Mouse (Mus musculus): ENCODE data around the gene Fbxw5.

The Fbxw5 gene

DNA sequence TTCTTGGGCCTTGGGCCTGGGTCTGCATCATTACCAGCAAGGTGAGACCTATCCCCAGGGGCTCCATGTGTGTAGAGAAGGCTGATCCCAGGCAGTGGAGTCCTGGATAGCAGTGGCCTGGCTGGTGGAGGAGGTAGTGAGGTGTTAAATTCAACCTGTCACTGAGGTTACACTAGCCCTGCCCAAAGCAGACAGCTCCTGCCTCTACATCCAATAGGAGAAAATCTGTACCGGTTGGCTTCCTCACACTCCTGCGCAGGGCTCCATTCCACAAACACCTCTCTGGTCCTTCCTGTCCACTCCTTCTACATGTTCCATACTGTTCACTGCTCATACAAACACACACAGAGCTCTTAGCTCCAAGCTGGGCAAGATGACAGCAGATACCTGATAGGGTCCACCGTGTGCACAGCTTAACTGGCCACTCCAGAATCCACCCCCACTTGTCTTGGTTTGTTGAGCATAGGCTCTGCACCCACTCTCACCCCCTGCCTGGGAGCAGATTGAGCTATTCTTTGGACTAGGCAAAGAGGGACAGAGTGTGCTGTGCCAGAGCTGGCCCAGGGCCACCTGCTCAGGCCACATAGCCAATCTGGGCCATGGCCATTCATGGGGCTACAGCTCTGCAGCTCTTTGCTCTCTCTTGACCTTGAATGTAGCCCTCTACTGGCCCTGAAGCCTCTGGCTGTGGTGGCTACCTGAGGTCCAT is 22.4 kb upstream of the Fbxw5 start:
- in situ Hi-C loops (cut with MseI, MboI), result no loop called here

DNA sequence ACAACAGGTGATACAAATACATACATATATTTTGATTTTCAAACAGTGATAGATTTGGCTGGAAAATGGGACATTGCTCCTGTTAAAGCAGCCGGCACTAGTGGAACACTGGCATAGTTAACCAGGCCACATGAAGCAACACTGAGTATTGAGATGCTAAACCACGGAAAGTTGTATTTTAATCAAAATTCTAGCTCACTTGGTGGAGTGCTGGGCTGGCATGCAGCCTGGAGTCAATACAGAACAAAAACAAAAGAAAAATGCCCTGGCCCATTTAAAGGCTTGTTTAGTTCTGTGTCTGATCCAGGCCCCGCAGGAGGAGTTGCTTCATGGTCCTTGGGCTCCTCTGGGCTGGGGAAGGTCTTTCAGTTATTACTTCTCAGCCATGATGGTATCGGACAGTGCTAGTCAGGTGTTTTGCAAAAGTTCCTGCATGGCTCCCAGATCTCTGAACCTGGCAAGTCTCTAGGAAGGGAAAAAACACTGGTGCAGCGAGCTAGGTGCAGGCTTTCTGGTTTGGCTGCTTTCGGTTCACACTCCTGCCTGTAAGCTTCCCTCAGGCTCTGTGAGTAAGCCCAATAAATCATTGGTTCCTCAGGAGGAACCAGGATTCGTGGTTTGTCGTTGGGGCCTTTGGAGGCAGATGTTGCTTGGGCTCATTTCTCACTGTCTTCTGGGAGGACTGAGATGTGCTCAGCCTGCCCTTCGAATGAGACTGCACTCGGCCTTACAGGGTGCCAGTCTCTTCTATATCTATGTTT is 20.8 kb upstream of the Fbxw5 start:
- in situ Hi-C loops (cut with MseI, MboI), result loop anchor here in 1 of 2 experiments (5.0 kb wide), 1 partner anchor 52 kb away; the partner anchor contains the start of gene Abca2

DNA sequence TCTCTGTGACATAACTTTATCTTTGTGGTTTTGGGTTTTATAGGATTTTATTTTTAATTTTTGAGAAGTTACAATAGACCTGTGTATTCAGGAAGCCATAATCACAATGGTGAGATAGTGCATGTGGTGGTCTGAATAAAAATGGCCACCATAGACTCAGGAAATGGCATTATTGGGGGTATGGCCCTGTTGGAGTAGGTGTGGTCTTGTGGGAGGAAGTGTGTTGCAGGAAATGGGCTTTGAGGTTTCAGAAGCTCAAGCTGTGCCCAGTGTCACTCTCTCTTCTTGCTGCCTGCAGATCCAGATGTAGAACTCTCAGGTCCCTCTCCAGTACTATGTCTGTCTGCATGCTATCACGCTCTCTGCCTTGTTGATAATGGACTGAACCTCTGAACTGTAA is 20.0 kb upstream of the Fbxw5 start:
- in situ Hi-C loops (cut with MseI, MboI), result loop anchor here in 1 of 2 experiments (5.0 kb wide), 1 partner anchor 53 kb away; the partner anchor contains the start of gene Abca2

DNA sequence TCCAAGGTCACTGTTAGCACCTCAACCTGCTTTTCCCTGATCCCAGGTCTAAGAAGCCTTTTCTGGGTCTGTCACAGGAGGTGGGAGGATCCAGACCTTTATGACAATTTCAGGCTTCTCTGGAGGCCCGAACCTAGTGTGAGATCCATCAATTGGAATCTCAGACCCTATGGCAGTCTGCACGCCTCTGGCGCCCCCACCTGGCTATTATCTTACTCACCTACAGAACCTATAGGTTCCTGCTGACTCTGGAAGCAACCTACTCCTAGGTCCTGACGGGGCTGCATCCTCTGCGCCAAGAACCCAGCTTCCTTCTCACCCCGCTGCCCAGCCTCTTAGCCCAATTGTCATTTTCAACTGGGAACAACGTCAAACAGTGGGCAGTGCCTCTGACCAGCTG is 17.6 kb upstream of the Fbxw5 start:
- in situ Hi-C loops (cut with MseI, MboI), result loop anchor here in 1 of 2 experiments (5.0 kb wide), 1 partner anchor 56 kb away; the partner anchor contains the start of gene Abca2

DNA sequence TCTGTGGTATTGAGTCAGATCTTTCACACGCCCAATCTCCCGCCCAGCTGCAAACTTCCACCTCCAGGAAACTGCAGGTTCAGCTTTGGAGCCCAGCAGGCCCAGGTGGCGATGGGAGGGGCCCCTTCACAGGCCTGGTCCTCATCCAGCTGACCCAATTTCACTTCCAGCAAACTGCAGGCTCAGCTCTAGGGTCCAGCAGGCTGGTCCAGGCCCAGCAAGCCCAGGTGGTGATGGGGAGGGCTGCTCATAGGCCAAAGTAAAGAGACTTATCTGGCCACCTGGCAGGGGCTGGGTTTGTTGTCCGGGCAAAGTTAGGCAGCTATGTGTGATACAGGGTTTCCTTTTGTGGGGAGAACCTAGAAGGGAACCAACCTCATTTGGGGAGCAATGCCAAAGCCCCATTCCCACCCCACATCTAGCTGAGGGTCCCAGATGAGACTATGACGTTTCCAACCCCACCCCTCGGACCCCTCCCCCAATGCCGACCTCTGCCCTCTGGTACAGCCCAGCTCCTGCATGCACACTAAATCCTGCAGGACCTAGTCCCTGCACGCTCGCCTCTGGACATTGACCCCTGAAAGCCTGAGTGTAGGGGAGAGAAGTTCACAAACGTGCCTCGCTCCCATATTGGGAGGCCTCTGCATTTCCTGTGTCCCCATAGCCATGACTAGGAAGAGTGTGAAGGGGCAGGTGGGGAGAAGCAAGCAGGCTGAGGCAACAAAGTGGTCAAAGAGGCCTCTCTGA is 15.5 kb upstream of the Fbxw5 start:
- in situ Hi-C loops (cut with MseI, MboI), result loop anchor here (5.0 kb wide), 2 partner anchors 58 to 63 kb away; partner anchors contain the start of genes Abca2 (in 1 of the 2) and Fut7 (in 1 of the 2)

DNA sequence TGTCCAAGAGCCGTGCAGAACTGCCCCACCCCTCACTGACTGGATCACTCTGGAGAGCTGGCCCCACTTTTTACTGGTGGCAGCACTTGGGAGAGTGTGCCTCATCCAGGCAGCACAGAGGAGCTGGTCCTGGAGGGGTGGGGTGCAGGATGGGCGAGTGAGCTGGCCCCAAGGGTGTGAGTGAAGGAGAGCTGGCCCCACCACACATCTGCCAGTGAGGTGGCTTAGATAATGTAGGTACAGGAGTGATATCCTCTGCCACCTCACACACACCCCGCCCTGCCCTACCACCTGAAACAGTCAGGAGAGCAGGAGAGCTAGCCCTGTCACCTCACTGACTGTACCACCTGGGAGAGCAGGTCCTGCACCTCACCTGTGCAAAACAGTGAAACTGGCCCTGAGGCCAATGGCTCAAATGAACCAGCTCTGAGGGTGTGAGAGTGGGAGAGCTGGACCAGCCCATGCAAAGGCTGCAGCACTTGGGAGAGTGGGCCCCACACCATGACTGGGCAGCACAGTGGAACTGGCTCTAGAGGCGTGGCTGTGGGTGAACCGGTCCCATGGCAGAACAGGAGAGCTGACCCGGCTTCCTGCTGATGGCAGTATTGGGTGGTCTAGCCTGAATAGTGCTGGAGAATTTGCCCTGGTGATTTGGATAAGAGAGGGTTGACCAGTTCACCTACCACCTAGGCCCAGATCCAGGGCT is 12.4 kb upstream of the Fbxw5 start:
- in situ Hi-C loops (cut with MseI, MboI), result loop anchor here in 1 of 2 experiments (5.0 kb wide), 1 partner anchor 66 kb away; the partner anchor contains the start of gene Fut7

DNA sequence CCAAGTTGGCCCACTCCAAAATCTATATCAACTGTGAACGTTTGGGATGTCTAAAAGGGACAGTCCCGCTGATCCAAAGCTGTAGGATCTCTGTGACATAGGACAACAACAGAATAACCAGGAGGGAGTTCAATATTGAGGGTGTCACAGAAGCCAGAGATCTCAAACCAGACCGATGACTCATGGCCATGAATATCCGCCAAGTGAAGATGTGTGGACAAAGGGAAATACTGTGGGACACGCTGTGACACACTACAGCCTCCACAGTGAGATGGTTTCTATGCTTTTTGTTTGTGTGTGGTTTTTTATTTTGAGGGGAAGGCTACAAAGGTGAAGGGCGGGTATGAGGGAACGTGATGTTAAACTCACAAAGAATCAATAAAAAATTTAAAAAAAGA is 11.9 kb upstream of the Fbxw5 start:
- in situ Hi-C loops (cut with MseI, MboI), result loop anchor here in 1 of 2 experiments (5.0 kb wide), 1 partner anchor 66 kb away; the partner anchor contains the start of gene Fut7

DNA sequence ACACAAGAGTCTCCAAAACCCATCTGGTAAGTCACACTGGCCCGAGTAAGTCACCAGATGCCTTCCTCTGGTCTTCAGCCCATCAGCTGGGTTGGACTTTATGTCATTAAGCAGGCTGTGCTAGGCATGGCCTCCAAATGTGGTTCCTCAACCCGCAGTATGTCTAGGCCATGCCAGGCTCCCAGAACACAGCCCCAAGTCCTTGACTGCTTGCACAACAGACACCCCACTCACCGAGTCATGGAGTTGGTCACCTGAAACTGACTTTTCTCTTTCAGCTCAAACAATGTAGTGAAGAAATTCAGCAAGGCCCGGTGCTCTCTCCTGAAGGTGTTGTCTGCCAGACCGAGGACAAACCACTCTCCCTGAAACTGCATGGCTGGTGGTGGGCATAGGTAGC is 7.6 kb upstream of the Fbxw5 start:
- in situ Hi-C loops (cut with MseI, MboI), result no loop called here

DNA sequence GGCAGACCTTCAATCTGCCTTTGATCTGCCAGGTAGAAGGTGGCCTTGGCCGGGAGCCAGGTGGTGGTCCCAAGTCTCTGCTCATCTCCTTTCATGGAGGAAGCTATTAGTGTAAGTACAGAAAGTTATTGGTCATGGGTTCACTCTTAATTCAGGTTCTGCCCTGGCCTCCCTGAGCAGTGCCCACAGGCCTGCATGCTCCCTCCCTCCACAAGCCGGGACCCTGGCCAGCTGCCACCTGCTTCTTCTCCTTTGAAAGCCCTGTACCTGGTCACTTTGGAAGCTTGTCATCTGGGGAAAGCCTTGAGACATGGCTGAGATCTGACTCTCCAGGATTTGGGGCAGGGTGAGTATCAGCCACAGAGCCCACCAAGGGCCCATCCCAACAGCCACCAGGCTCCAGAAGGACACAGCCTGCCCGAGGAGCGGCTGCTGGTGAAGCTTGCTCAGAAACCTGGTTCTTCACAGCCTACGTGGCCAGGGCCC is 7.0 kb upstream of the Fbxw5 start, which contains the start of gene Lcn12:
TSS of gene Lcn12 (minus strand) at position 436 of the 486 bp plus-strand sequence.
- in situ Hi-C loops (cut with MseI, MboI), result no loop called here

DNA sequence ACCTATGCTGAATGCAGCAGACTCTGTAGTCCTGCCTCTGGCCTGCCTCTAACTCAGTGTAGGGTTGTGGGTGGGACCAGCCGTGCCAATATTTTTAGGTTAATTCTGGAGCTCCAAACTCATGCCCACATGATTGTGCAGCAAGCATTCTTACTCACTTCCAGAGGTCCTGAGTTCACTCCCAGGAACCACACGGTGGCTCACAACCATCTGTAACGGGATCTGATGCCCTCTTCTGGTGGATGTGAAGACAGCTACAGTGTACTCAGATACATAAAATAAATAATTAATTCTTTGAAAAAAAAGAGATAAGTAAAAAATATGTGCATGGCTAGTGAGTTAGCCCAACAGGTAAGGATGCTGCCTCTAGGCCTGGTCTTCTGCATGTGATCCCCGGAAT is 4.1 kb upstream of the Fbxw5 start:
- in situ Hi-C loops (cut with MseI, MboI), result no loop called here

DNA sequence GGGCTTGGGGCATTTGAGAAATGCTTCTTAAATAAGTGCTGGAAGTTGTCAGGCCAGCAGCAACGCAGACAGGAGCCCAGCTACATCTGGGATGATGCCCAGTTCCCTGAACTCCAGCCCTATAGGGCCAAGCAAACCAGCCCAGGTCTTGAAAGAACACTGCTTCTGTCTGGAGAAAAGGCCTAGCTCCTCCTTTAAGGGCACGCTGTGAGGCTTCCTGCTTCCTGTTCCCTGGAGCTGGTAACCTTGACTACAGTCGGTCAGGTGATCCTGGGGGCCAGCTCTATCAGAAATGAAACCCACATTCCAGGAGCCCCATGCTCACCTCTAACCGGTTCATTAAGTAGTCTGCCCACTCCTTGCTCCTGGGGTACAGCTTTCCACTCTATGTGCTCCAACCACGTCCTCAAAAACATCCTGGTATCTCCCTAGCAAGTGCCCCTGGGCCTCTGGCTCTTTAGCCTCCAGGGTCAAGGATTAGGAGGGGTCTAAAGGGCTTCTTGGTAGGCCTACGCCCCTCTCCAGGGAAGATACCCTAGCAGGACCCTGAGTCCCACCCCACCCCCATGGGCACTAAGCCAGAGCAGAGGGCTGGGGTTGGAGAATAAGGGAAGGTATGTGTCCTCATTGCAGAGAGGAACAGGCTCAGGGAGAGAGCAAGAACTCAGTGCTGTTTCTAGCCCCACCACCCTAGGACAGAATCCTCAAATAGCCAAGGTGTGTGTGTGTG is 2.5 kb upstream of the Fbxw5 start:
- in situ Hi-C loops (cut with MseI, MboI), result no loop called here

DNA sequence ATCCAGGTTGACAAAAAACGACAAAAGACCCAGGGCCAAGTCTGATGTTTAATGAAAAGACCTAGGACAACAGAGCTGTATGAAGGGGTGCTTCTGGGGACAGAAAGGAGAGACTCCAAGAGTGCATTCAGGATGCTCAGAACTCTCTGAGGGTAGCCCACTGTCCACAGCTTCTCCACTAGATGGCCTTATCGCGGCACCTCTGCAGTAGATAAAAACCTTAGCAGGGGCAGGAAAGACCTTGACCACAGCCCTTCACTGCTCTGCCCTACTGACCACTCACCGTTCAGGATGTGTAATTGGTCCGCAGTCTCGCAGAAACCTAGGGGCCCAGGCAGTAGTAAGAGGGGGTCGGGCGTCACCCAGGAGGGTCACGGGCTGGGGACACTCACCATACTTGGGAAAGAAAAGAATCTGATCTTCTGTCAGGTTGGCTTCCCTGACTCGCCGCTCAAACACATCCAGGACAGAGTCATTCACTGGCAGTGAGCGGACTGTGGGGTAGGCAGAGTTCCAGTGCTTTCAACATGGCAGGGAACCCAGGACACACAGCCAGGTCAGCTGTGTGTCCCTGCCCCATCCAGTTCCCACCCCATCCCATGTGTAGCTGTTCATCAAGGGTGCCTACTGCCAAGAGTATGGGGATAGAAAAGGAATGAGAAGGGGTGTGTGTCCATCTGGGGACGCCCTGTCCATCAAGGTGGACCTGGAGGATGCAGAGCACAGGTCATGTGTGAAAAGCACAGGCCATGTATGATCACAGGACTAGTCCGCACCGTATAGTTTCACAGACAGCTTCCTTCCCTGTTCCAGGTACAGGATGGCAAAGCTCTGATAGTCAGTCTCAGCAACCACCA is 1.7 kb upstream of the Fbxw5 start:
- in situ Hi-C loops (cut with MseI, MboI), result no loop called here

DNA sequence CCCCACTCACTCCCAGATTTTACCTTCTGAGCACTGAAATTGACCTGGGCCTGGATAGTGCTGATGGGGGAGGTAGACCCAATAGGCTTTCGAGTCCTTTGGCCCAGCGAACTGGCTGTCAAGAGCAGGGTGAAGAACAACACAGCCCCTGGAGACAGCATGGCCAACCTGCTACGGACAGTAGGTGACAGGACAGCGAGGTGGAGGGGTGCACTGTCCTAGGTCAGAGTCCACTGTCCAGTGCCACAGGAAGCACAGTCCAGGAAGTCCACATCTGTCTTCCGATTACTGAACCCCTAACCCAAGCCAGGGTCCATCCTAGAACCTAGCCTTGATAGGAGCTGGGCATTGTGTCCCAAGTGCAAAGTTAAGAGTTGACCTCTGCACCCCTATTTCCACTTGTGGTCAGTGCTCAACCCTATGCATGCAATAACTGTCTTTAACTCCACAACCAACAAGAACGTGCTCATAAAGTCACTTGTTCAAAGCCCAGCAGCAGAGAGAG is 427 bp upstream of the Fbxw5 start:
- in situ Hi-C loops (cut with MseI, MboI), result no loop called here

DNA sequence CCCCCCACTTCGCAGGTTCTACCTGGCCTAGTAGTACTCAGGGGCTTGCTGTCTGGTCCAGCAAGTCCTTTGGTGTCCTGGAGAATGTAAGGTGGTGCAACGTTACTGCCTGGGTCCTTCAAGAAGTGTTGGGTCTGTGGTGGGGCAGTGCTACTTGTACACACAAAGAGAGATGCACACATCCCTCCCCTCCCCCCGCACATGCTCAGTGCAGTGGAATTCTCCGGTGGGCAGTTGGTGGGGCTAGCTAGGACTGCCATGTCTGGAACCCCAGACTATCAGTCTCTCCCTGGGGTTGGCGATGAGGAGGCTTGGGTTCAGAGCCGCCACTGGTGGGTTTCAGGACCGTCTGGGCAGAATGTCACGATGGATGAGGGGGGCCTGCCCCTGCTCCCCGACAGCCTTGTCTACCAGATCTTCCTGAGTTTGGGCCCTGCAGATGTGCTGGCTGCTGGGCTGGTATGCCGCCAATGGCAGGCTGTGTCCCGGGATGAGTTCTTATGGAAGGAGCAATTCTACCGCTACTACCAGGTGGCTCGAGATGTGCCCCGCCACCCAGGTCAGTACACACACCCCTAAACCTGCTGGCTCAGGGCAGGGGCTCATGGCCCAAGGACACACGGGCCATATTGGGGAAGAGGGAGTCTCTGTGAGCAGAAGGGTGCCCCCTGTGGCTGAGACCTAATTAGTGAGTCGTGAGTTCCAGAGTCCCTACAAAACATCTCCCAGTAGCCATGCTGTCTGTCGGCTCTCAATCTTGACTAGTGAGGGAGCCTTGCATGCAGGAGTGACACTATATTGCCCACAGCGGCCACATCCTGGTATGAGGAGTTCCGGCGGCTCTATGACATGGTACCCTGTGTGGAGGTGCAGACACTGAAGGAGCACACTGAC is 1.3 kb downstream of the Fbxw5 start, which contains the start of gene C8g:
TSS of gene C8g (minus strand) at position 127 of the 894 bp plus-strand sequence.
- in situ Hi-C loops (cut with MseI, MboI), result no loop called here

DNA sequence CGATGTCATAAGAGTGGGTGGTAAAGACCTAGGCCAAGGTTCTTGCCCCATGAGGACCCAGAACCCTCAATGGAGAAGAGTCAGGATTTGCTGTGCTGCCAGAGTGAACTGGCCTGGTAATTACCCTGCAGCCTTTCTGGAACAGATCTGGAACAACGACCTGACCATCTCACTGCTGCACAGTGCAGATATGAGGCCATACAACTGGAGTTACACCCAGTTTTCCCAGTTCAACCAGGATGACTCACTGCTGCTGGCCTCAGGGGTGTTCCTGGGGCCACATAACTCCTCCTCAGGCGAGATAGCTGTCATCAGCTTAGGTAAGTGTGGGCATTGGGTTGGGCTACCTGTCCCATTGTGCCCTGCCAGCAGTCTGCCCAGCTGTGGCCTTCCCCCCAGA is 2.2 kb downstream of the Fbxw5 start:
- in situ Hi-C loops (cut with MseI, MboI), result no loop called here

DNA sequence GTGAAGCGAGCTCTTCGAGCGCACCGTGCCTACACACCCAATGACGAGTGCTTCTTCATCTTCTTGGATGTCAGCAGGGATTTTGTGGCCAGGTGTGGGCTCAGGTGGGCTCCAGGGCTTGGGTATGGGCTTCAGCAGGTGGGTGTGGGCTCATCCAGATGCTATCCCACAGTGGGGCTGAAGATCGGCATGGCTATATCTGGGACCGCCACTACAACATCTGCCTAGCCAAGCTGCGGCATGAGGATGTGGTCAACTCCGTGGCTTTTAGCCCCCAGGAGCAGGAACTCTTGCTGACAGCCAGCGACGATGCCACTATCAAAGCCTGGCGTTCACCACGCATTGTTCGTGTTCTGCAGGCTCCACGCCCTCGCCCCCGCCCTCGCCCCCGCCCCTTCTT is 4.0 kb downstream of the Fbxw5 start:
- in situ Hi-C loops (cut with MseI, MboI), result no loop called here

DNA sequence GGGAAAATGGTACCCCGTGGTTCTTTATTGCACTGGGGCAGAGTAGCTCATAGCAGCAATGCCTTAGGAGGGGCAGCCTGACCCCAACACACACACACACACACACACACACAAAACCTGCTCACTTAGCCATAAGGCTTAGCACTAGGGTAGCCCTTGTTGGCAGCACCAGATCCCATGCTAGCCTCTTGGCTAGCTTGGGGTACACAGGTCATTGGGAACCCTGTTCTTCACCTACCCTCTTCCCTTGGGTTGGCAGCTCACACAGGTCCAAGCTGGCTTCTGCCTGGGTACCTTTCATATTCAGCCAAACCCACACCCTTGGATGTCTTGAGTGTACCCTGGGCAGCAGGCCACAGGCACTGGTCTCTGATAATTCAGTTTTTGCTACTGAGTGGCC is 4.5 kb downstream of the Fbxw5 start:
- in situ Hi-C loops (cut with MseI, MboI), result no loop called here

DNA sequence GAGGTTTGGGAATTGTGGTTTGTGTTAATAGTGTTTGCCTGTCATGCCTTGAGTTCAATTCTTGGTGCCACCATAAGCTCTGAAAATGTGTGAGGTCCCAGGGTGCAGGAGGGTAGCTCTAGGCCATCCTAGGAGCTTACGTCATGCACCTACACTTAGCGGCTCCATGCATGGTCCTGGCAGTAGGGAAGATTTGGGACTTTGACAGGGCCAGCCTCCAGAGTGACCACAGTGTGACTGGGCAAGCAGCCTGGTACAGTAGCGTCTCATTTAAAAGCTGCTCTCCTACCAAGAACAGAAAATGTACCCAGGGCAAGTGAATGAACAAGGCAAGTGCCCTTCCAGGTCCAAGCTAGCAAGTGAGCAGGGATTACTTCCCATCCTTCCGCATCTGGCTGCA is 5.3 kb downstream of the Fbxw5 start:
- in situ Hi-C loops (cut with MseI, MboI), result no loop called here

Data from mouse trophoblast stem cell (cell line).